Mouse (Mus musculus) forelimb bud, embryonic 11.5 days (tissue): ENCODE measurements around the gene Ablim1.

Source experiments
- DNase-seq: peaks from one replicate; pipeline ENCODE4 v3.0.0-alpha.2; 2012; ENCODE audit warnings: low read depth, low spot score

Gene Ablim1

GRCm38 (mm10) chr19:57188553-57188952, 126.2 kb downstream of the Ablim1 start:
- DNase-seq, result no peak

GRCm38 (mm10) chr19:57185021-57185420, 129.7 kb downstream of the Ablim1 start:
- DNase-seq, result no peak

- no peak for DNase-seq
These were observed 131.6 kb downstream of the Ablim1 start for GRCm38 (mm10) chr19:57182938-57183720.

GRCm38 (mm10) chr19:57181852-57182528, 132.7 kb downstream of the Ablim1 start:
- no peak for DNase-seq

GRCm38 (mm10) chr19:57181317-57181716, 133.4 kb downstream of the Ablim1 start:
- DNase-seq, result no peak

- no peak for DNase-seq
These were observed 133.8 kb downstream of the Ablim1 start for GRCm38 (mm10) chr19:57180908-57181307.

- peak; percentile 57 for DNase-seq
These were observed 134.4 kb downstream of the Ablim1 start for GRCm38 (mm10) chr19:57180333-57180732.

- no peak for DNase-seq
These were observed 135.4 kb downstream of the Ablim1 start for GRCm38 (mm10) chr19:57179269-57179668.

- DNase-seq, result no peak
These were observed 137.4 kb downstream of the Ablim1 start for GRCm38 (mm10) chr19:57177334-57177733.

- DNase-seq, result no peak
These were observed 139.6 kb downstream of the Ablim1 start for GRCm38 (mm10) chr19:57175077-57175476.

- no peak for DNase-seq
These were observed 140.2 kb downstream of the Ablim1 start for GRCm38 (mm10) chr19:57174541-57174940.

- no peak for DNase-seq
These were observed 140.7 kb downstream of the Ablim1 start for GRCm38 (mm10) chr19:57174045-57174444.

GRCm38 (mm10) chr19:57172321-57172720, 142.4 kb downstream of the Ablim1 start:
- no peak for DNase-seq

GRCm38 (mm10) chr19:57170880-57171279, 143.8 kb downstream of the Ablim1 start:
- no peak for DNase-seq

GRCm38 (mm10) chr19:57169485-57169884, 145.2 kb downstream of the Ablim1 start:
- no peak for DNase-seq

GRCm38 (mm10) chr19:57167721-57168120, 147.0 kb downstream of the Ablim1 start:
- no peak for DNase-seq

GRCm38 (mm10) chr19:57164882-57165281, 149.8 kb downstream of the Ablim1 start:
- DNase-seq, result no peak

GRCm38 (mm10) chr19:57163315-57163714, 151.4 kb downstream of the Ablim1 start:
- no peak for DNase-seq

- no peak for DNase-seq
These were observed 152.6 kb downstream of the Ablim1 start for GRCm38 (mm10) chr19:57161978-57162727.

GRCm38 (mm10) chr19:57161010-57161660, 153.6 kb downstream of the Ablim1 start:
- DNase-seq, result no peak

- no peak for DNase-seq
These were observed 156.9 kb downstream of the Ablim1 start for GRCm38 (mm10) chr19:57157731-57158343.
